Mouse (Mus musculus) bone marrow, adult 2 months (tissue): Measurements from ENCODE around the gene Robo1. TPM values are rescaled to one million over a fixed set of nuclear protein-coding genes. Genes with fewer than 3 reads are reported as not detected.

ENCODE experiments used
- H3K27ac ChIP-seq: fragments of 200-500 bp; 2 replicates; pipeline ENCODE4 v1.5.1; 2012; ENCODE audit warnings: low read depth, mild to moderate bottlenecking, control low read depth, inconsistent platforms, low read length; ENCODE audit not compliant: control insufficient read depth, poor library complexity, insufficient read depth
- H3K4me1 ChIP-seq: fragments of 200-500 bp; 2 replicates; pipeline ENCODE4 v1.6.1; 2011; ENCODE audit warnings: low read length; ENCODE audit not compliant: control insufficient read depth, insufficient read depth
- H3K4me3 ChIP-seq: fragments of 200-500 bp; replicated peaks from 2 replicates; pipeline ENCODE3; 2011; ENCODE audit warnings: mild to moderate bottlenecking, low read depth, low read length, control low read depth; ENCODE audit not compliant: control insufficient read depth
- CTCF ChIP-seq: fragments of 200-500 bp; IDR thresholded peaks from 2 replicates; pipeline ENCODE4 v1.5.1; 2011; ENCODE audit warnings: low read length, control low read depth; ENCODE audit not compliant: control insufficient read depth, insufficient read depth
- POLR2A ChIP-seq: fragments of 200-500 bp; IDR thresholded peaks from 2 replicates; pipeline ENCODE4 v1.6.1; 2011; ENCODE audit warnings: low read depth, mild to moderate bottlenecking, control low read depth, low read length, borderline replicate concordance; ENCODE audit not compliant: control insufficient read depth
- WGBS: fragments of 180-500 bp; shearing (Covaris S2); methylation state at CpG from one replicate; pipeline ENCODE4 v1.1.7; 2018; 5-methylcytosine and 5-hydroxymethylcytosine counted together
- polyA plus RNA-seq: library from polyadenylated mRNA; stranded (reverse); fragments of >200 nt; gene quantifications from 2 replicates; pipeline ENCODE4 v1.2.4, GENCODE M21; 2011; ENCODE audit warnings: low replicate concordance; ENCODE audit not compliant: missing spikeins, insufficient read depth, insufficient read length

The Robo1 gene
- polyA plus RNA-seq, 1 experiment, result 9.0 TPM

- TF ChIP-seq POLR2A, result no peak
- Histone ChIP-seq H3K4me1 (no peaks in the 10 kb centered on the region), H3K4me3 (no peak overlapping the region), H3K27ac (no peak overlapping the region)
- 43% methylated on average over 5 of the region's 5 CpGs for WGBS
Measured at GRCm38 (mm10) chr16:72411669-72412270, 103.7 kb downstream of the Robo1 start.

- Histone ChIP-seq H3K4me3 (no peak overlapping the region), H3K4me1 (no peaks in the 10 kb centered on the region), H3K27ac (no peak overlapping the region)
- 71% methylated on average over 7 of the region's 7 CpGs for WGBS
- TF ChIP-seq POLR2A, result no peak
- no peak for TF ChIP-seq CTCF
Measured at GRCm38 (mm10) chr16:72412879-72413278, 104.8 kb downstream of the Robo1 start.

- H3K4me1 ChIP-seq, result no peaks in the 10 kb centered on the region
- WGBS, result 79% methylated on average over 5 of the region's 5 CpGs
- no peak overlapping the region for H3K27ac ChIP-seq
- TF ChIP-seq CTCF (no peak), POLR2A (no peak)
- no peak overlapping the region for H3K4me3 ChIP-seq
Measured at GRCm38 (mm10) chr16:72419328-72420066, 111.4 kb downstream of the Robo1 start.

- Histone ChIP-seq H3K4me3 (no peak overlapping the region), H3K4me1 (no peaks in the 10 kb centered on the region), H3K27ac (no peak overlapping the region)
- WGBS, result 47% methylated on average over 4 of the region's 4 CpGs
- no peak for TF ChIP-seq CTCF
- no peak for TF ChIP-seq POLR2A
Measured at GRCm38 (mm10) chr16:72422426-72422825, 114.3 kb downstream of the Robo1 start.

GRCm38 (mm10) chr16:72434396-72434795 lies 126.3 kb downstream of the Robo1 start:
- no peak overlapping the region for H3K4me3 ChIP-seq
- no peak overlapping the region for H3K27ac ChIP-seq
- no peaks in the 10 kb centered on the region for H3K4me1 ChIP-seq
- TF ChIP-seq CTCF, result no peak
- TF ChIP-seq POLR2A, result no peak

- TF ChIP-seq CTCF (no peak), POLR2A (no peak)
- Histone ChIP-seq H3K27ac (no peak overlapping the region), H3K4me1 (no peaks in the 10 kb centered on the region), H3K4me3 (no peak overlapping the region)
- 84% methylated on average over 18 of the region's 18 CpGs for WGBS
Measured at GRCm38 (mm10) chr16:72444428-72445135, 136.5 kb downstream of the Robo1 start.

GRCm38 (mm10) chr16:72458155-72458554 lies 150.0 kb downstream of the Robo1 start:
- Histone ChIP-seq H3K4me3 (no peak overlapping the region), H3K4me1 (no peaks in the 10 kb centered on the region), H3K27ac (no peak overlapping the region)
- TF ChIP-seq CTCF, result no peak
- TF ChIP-seq POLR2A, result no peak
- WGBS, result 57% methylated on average over 10 of the region's 10 CpGs

- Histone ChIP-seq H3K27ac (no peak overlapping the region), H3K4me3 (no peak overlapping the region), H3K4me1 (no peaks in the 10 kb centered on the region)
- WGBS, result 75% methylated on average over 10 of the region's 10 CpGs
- no peak for TF ChIP-seq POLR2A
Measured at GRCm38 (mm10) chr16:72458576-72458975, 150.5 kb downstream of the Robo1 start.

GRCm38 (mm10) chr16:72465696-72466095 lies 157.6 kb downstream of the Robo1 start:
- no peak overlapping the region for H3K4me3 ChIP-seq
- 83% methylated on average over 3 of the region's 3 CpGs for WGBS
- TF ChIP-seq CTCF (no peak), POLR2A (no peak)
- no peak overlapping the region for H3K27ac ChIP-seq
- no peaks in the 10 kb centered on the region for H3K4me1 ChIP-seq
